Mouse (Mus musculus) forebrain, postnatal 0 days (tissue): ENCODE data around the gene Myo7a. TPM values are rescaled to one million over a fixed set of nuclear protein-coding genes. Genes with fewer than 3 reads are reported as not detected.
A peak's percentile ranks its signal among the peaks of the same experiment; 100 is the strongest.

Source experiments
- ATAC-seq: fragments of 200-750 bp; cut with Nextera tagmentation; 2 replicates; pipeline ENCODE4 v1.8.0; 2017; ENCODE audit warnings: mild to moderate bottlenecking, moderate library complexity
- DNase-seq: peaks from one replicate; pipeline ENCODE4 v3.0.0-alpha.2; 2015
- H3K27ac ChIP-seq: fragments of 300-500 bp; sonication (generic); 2 replicates; pipeline ENCODE4 v1.5.1; 2014; ENCODE audit warnings: low read depth, mild to moderate bottlenecking, antibody characterized with exemption, low read length, moderate library complexity, mixed read lengths
- H3K27me3 ChIP-seq: fragments of 300-500 bp; sonication (generic); 2 replicates; pipeline ENCODE4 v1.6.1; 2014; ENCODE audit warnings: mild to moderate bottlenecking, low read length, mixed read lengths; ENCODE audit not compliant: insufficient read depth
- H3K36me3 ChIP-seq: fragments of 300-500 bp; sonication (generic); 2 replicates; pipeline ENCODE4 v1.6.1; 2014; ENCODE audit warnings: mild to moderate bottlenecking, moderate library complexity; ENCODE audit not compliant: insufficient read depth
- H3K4me1 ChIP-seq: fragments of 300-500 bp; sonication (generic); 2 replicates; pipeline ENCODE4 v1.6.1; 2014; ENCODE audit warnings: antibody characterized with exemption; ENCODE audit not compliant: insufficient read depth
- H3K4me2 ChIP-seq: fragments of 300-500 bp; sonication (generic); 2 replicates; pipeline ENCODE4 v1.6.1; 2014; ENCODE audit warnings: low read depth, mild to moderate bottlenecking, moderate library complexity
- H3K4me3 ChIP-seq: fragments of 300-500 bp; sonication (generic); 2 replicates; pipeline ENCODE4 v1.5.1; 2014; ENCODE audit warnings: low read depth, low read length, mixed read lengths
- H3K9ac ChIP-seq: fragments of 300-500 bp; sonication (generic); 2 replicates; pipeline ENCODE4 v1.6.1; 2014; ENCODE audit warnings: mild to moderate bottlenecking
- H3K9me3 ChIP-seq: fragments of 300-500 bp; sonication (generic); 2 replicates; pipeline ENCODE4 v1.6.1; 2016; ENCODE audit warnings: low read length
- CTCF ChIP-seq: sonication (generic); IDR thresholded peaks from 2 replicates; pipeline ENCODE4 v1.5.1; 2016; ENCODE audit warnings: antibody characterized with exemption, control low read depth, low read depth
- WGBS: fragments of 180-500 bp; shearing (Covaris S2); extraction: QIAGEN DNeasy Blood & Tissue Kit; methylation state at CpG from one replicate; pipeline ENCODE4 v1.1.7; 2014; 5-methylcytosine and 5-hydroxymethylcytosine counted together
- polyA plus RNA-seq: library from polyadenylated mRNA; unstranded; fragments of >200 nt; fragmentation: Nextera tagmentation; extraction: Ambion mirVana; gene quantifications from 2 replicates; pipeline ENCODE4 v1.2.1, GENCODE M21; 2015
- total RNA-seq: library from RNA; depleted of rRNA; stranded (reverse); fragments of >200 nt; gene quantifications from 2 replicates; pipeline ENCODE4 v1.2.3, GENCODE M21; 2014

Gene Myo7a
- total and polyA plus RNA-seq, 2 experiments from 2014 or later: 11.1 to 47.3 TPM

GRCm38 (mm10) chr7:98117012-98117660, 2.2 kb downstream of the Myo7a start:
- Histone ChIP-seq H3K27me3 (no peaks in the 10 kb centered on the region; the same call in 1 of the 2 replicates), H3K36me3 (no peaks in the 10 kb centered on the region), H3K9ac (no peak overlapping the region), H3K4me3 (no peak overlapping the region), H3K4me2 (no peak overlapping the region), H3K27ac (no peak overlapping the region), H3K9me3 (no peaks in the 10 kb centered on the region), H3K4me1 (no peaks in the 10 kb centered on the region)
- no peak for TF ChIP-seq CTCF
- ATAC-seq (peak; percentile 21; the same call in 1 of the 2 replicates), DNase-seq (peak; percentile 19)
- 63% methylated on average over 11 of the region's 11 CpGs for WGBS

GRCm38 (mm10) chr7:98114656-98115055, 4.7 kb downstream of the Myo7a start:
- WGBS: 74% methylated on average over 6 of the region's 6 CpGs
- H3K36me3 ChIP-seq: no peaks in the 10 kb centered on the region
- no peaks in the 10 kb centered on the region for H3K4me1 ChIP-seq
- no peak overlapping the region for H3K4me3 ChIP-seq
- DNase-seq: no peak
- no peak overlapping the region for H3K27ac ChIP-seq
- no peak overlapping the region for H3K4me2 ChIP-seq
- no peak for TF ChIP-seq CTCF
- peaks cover 7% of the 10 kb centered on the region for H3K27me3 ChIP-seq
- no peak for ATAC-seq
- H3K9me3 ChIP-seq: no peaks in the 10 kb centered on the region
- H3K9ac ChIP-seq: no peak overlapping the region

DNA sequence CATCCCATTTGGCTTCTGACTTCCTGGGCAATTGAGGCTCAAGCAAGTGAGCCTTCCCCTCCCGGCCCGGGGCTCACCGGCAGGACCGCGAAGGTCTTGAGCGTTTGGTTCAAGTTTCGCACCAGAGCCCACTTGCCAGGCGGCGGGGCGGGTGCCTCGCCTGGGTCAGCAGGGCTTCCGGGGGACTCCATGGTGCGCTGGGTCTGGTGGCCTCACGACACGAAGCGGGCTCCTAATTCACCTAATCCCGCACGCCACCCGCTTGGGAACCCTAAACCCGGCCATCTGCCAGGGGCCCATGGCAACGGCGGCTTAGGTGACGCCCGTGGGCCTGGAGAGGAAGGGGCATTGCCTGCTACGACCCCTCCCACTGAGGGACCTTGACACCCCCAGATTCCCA, 8.1 kb downstream of the Myo7a start:
- H3K4me2 ChIP-seq: peak overlapping the region; percentile 23; the same call in 1 of the 2 replicates
- H3K9ac ChIP-seq: no peak overlapping the region
- 11% methylated on average over 25 of the region's 25 CpGs for WGBS
- no peak for TF ChIP-seq CTCF
- peaks cover 7% of the 10 kb centered on the region for H3K27me3 ChIP-seq
- H3K9me3 ChIP-seq: no peaks in the 10 kb centered on the region
- no peak overlapping the region for H3K27ac ChIP-seq
- ATAC-seq: no peak
- H3K4me3 ChIP-seq: no peak overlapping the region
- no peaks in the 10 kb centered on the region for H3K36me3 ChIP-seq
- no peaks in the 10 kb centered on the region for H3K4me1 ChIP-seq
- DNase-seq: no peak

GRCm38 (mm10) chr7:98109771-98110170, 9.6 kb downstream of the Myo7a start:
- H3K27me3 ChIP-seq: peaks cover 7% of the 10 kb centered on the region
- no peaks in the 10 kb centered on the region for H3K4me1 ChIP-seq
- 66% methylated on average over 4 of the region's 4 CpGs for WGBS
- H3K36me3 ChIP-seq: no peaks in the 10 kb centered on the region
- H3K9me3 ChIP-seq: no peaks in the 10 kb centered on the region
- no peak overlapping the region for H3K4me3 ChIP-seq
- TF ChIP-seq CTCF: no peak
- no peak overlapping the region for H3K4me2 ChIP-seq
- DNase-seq: no peak
- ATAC-seq: no peak
- H3K9ac ChIP-seq: no peak overlapping the region
- no peak overlapping the region for H3K27ac ChIP-seq

GRCm38 (mm10) chr7:98108636-98109430, 10.5 kb downstream of the Myo7a start:
- H3K4me1 ChIP-seq: no peaks in the 10 kb centered on the region
- no peak overlapping the region for H3K4me2 ChIP-seq
- DNase-seq (no peak), ATAC-seq (no peak)
- no peak overlapping the region for H3K4me3 ChIP-seq
- H3K36me3 ChIP-seq: no peaks in the 10 kb centered on the region
- no peaks in the 10 kb centered on the region for H3K9me3 ChIP-seq
- H3K27ac ChIP-seq: no peak overlapping the region
- H3K27me3 ChIP-seq: peaks cover 7% of the 10 kb centered on the region
- TF ChIP-seq CTCF: no peak
- no peak overlapping the region for H3K9ac ChIP-seq
- 90% methylated on average over 16 of the region's 16 CpGs for WGBS

GRCm38 (mm10) chr7:98106272-98106671, 13.1 kb downstream of the Myo7a start:
- Histone ChIP-seq H3K4me1 (peaks cover 5% of the 10 kb centered on the region; the same call in 1 of the 2 replicates), H3K9me3 (no peaks in the 10 kb centered on the region), H3K27ac (no peak overlapping the region), H3K4me3 (no peak overlapping the region), H3K27me3 (peaks cover 4% of the 10 kb centered on the region), H3K9ac (no peak overlapping the region), H3K4me2 (no peak overlapping the region), H3K36me3 (no peaks in the 10 kb centered on the region)
- 87% methylated on average over 7 of the region's 7 CpGs for WGBS
- TF ChIP-seq CTCF: no peak
- DNase-seq: no peak
- ATAC-seq: no peak
